Mouse (Mus musculus) retina, adult 2 months (tissue): Measurements from ENCODE around the gene Tacc2.

Source experiments
- DNase-seq: peaks from one replicate; pipeline ENCODE4 v3.0.0-alpha.2; 2012; ENCODE audit warnings: low read depth, low spot score

Tacc2 gene

DNA sequence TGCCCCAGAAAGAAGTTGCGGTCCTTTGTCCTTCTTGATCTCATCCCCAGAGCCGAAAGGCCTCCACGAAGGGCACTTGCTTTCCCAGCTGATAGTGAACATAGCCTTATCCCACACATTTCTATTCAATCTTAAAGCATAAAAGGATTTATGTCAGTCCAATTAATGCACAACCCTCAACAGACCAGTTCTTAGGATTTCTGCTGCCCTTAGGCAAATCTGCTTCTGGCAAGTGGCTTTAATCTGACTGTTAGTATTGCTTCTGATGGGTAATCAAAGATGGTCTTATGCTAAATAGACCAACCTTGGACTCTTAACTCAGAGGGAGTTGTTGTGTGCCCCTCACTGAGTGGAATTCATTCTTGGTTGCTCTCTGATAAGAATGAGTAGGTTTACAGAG, 40.4 kb downstream of the Tacc2 start:
- DNase-seq: no peak

DNA sequence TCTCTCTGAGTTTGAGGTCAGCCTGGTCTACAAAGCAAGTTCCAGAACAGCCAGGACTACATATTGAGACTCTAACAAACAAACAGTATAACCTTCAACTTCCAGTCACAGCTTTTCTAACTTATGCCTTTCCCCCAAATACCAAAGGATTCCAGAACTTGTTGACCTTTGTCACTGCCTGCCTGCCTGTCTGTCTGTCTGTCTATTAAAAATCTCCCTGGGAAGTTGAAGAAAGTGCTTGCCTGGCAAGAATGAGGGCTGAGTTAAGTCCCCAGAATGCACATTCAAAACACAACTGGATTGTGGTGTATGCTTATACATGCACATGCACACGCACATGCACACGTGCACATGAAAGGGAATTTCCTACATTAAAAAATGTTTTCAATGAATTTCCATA, 43.8 kb downstream of the Tacc2 start:
- DNase-seq: no peak

DNA sequence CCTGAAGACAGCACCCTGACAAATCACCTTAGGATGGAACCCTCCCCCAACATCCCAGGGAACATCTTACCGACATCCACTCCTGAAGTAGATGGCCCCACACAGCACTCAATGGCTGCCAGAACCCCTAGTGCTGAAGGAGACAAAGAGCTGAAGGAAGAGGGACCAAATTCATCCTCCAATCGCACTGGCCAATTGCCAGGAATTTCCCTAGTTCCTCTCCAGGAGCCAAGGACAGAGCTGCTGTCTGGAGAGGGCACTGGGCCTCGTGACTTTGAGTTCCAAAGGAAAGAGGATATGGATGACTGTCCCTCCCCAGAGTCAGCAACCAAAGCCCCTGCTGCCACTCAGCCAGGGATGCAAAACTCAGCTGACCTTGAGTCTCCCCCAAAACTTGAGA, 44.7 kb downstream of the Tacc2 start:
- no peak for DNase-seq

DNA sequence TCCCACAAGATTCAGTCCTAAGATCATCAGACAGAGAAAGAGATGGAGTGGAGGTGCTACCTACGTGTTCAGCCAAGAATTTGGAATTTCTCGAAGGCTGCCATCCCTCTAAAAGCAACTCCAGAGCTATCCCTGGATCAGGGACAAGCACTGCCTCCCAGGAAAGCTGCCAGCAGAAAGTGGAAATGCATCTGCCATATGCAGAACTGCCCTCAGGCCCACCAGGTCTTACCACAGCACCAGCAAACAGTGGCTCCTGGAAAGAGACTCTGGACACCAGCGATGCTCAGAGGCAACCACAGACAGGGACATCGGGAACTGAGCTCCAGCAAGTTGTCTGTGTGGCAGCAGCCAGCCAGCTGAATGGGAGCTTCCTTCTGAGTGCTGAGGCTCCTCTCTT, 45.1 kb downstream of the Tacc2 start:
- DNase-seq: no peak

DNA sequence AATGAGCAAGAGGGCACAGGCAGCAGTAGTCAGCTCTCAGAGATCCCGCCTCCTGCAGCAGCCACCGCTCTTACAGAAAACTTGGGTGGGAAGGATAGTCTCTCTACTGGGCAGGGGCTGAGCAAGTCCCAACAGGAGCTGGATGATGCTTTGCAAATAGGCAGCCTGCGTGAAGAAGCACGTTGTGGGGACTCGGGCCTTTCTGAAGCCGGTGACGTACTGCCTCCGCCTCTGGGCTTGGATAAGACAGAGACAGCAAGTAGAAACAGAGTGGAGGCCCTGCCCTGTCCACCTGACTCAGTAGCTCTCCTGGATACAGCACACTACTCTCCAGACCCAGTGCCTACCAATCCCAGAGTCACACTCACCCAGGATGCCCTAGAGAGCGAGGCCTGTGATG, 47.1 kb downstream of the Tacc2 start:
- DNase-seq: no peak

DNA sequence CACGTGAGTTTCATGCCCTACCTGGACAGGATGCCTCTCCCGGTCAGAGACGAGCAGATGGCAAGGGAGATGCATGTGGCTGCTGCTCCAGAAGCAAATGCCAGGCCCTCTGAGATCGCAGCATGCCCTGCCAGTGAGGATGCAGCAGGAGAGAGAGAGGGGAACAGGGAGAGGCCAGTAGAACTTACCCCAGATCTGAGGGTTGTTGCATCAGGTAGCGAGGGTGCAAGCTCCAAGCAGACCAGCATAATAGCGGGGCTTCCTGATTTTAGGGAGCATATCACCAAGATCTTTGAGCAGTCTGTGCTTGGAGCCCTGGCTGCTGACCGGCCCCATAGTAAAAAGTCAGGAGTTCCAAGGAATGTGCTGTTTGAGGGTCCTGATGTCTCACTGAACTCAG, 48.1 kb downstream of the Tacc2 start:
- no peak for DNase-seq

DNA sequence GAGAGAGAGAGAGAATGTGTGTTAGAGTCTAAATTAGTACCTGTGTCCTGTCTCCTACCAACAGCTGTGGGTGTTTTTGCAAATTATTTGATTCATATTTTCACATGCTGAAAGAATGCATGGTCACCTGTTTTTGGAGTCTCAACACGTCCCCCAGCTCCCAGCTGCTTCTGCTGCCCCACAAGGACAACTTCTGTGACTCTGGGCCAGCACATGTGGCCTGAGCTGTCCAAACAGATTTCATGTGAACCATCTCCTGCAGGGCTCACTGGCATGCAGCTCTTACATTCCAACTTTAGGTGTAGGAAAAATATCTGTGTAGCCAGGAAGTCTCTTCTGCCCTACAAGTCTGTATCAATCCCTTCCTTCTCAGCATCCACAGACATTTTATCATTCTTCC, 51.4 kb downstream of the Tacc2 start:
- no peak for DNase-seq

DNA sequence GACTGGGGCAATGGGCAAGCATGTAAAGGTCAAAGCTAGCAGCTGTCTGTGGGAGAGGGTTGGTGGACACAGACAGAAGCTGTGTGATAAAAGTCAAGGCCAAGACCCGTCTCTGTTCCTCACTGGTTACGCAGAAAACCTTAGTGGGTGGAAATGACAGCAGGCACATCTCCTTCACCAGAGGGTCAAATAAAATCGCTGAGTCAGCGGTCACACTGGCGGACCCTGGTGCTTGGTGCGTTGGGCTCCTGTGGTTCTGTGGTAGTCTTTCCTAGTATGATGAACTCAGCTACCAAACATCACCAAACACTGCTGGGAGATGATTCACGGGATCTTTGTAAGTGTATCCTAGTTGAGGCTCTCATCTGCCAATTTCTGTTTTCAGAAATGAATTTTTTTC, 52.8 kb downstream of the Tacc2 start:
- DNase-seq: no peak

DNA sequence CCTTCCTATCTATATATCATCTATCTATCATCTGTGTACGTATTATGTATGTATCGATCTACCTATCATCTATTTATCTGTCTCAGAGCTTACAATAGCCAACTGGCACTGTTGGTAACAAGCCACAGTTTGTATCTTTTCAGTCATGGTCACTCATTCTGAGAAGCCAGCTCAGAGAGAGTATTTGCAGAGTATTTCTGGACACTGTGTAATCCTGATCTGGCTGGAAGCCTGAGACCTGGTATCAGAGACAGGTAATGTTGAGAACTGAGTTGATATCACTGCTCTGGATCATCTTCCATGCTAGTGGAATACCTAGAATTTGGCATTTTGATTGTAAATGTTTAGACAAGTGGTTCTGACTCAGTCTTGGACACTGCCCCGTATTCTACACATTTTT, 53.7 kb downstream of the Tacc2 start:
- no peak for DNase-seq

DNA sequence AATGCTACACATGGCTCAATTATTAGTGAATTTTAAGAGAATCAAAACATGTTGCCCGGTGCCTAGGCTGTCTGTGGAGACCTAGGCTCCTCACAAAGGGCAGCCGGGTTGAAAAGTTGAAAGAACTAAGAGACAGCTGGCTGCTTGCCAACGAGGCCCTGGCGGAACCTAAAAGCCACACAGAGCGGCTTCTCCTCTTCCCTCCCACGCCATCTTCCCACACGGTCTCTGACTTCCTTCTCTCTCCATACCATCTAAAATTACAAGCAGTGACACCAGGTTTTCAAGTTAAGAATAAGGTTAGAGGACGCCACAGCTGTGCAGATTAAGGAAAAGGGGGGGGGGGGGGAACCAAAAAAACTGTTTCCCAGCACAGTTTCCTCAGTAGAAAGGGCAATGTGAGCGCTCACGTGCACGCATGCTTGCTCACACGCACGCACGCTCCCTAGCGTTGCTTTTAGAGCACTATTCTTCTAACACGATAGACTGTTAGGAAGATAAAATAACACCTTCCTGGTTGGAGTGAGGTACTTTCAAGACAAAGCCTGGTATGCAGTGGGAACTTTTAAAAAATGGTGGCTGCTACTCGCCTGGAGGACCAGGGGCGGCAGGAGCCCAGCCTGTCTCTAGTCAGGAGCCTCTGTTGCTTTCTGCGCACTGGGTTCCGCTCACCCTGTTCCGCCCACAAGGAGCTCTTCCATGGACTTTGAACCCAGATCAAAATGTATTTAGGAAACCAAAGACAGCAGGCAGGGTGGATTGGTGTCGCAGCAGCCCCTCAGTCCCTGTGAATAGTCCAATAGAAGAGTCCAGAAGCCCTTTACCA, 54.5 kb downstream of the Tacc2 start:
- no peak for DNase-seq

DNA sequence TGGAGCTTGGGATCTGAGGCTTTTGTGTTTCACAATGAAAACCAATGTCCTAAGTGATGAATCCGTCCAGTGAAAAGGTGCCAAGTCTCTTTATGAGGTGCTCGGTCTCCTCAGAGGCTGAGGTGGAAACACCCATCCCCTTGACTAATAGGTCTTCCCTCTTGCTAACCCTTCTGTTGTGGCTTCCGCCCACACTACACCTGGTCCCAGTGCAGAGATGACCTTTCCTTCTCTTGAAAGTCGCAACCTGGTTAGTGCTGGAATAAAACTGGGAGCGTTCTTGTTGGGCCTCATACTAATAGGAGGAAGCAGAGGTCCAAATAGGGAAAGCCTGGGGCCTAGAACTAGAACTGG, 55.1 kb downstream of the Tacc2 start:
- DNase-seq: no peak

DNA sequence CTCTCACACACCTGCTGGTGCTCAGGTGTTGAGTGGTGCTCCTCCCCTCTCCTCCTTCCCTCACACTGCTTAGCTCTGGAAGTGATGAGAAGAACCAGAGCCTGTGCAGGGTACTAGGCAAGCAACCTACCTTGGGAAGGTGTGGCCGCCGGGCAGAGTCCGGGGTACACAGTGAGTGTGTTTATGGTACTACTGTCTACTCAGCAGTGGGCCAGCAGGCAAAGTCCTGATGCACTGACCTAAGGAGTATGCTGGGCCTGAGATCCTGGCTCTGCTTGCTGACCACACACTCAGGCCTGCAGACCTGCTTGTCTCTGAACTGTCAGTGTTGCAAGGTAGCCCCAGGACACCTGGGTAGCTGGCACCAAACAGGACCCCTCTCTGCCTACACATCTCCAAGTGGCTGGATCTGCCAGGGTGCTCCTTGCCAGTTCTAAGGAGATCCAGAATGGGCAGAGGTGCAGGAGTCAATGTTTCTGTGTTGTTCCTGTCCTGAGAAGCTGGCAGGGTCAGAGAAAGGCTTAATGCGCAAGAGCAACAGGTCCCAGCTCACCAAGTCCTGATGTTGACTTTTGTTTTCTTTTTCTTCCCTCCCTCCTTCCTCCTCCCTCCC, 57.1 kb downstream of the Tacc2 start:
- DNase-seq: no peak

DNA sequence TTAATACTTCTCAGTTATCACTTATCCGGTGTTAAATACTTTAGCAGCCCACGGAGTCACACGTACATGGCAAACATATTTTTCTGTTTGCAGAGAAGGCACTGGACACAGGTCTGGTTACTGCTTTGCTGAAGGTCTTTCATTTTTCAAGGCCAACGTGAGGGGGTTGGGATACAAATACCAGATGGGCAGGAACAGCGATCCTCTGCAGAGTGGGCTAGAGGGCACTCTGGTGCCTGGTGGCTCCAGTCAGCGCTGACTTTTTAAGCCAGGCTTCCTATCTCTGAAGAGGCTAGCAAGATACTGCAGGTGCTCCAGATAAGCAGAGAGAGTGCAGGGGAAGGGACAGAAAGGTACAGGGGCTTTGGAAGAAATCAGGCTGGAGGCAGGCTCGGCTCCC, 58.0 kb downstream of the Tacc2 start:
- no peak for DNase-seq

DNA sequence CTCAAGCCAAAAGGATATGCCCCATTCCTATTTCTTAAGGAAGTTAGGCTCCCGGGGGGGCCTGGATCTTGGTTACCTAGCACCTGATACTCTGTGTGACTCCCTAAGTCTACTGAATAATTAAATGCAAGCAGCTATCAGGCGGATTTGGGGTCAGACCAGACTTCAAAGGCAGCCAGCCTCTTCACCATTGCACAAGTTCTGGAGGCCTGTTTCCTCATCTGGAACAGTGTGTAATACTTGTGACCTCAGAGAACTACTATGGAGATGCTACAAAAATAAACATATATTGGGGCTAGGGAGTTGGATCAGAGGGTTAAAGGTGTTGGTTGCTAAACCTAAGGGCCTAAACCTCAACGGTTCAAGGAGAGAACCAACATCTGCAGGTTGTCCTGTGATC, 59.0 kb downstream of the Tacc2 start:
- DNase-seq: no peak

DNA sequence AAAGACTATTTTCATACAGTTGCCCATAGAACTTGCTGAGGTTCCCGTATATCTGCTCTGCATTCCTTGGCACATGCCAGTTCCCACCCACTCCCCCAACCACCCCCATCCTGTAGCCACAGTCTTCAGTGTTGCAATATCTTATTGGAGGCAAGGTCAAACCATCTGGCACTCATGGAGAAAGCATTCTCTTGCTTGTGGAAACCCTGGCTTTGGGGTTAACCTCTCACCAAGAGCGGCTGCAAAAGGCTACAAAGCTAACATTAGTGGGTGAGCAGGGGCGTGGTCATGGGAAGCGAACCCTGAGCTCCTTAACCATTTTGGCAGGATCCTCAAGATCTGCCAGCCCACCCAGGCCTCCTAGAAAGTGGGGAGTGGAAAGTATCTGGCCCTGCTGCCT, 59.7 kb downstream of the Tacc2 start:
- no peak for DNase-seq

DNA sequence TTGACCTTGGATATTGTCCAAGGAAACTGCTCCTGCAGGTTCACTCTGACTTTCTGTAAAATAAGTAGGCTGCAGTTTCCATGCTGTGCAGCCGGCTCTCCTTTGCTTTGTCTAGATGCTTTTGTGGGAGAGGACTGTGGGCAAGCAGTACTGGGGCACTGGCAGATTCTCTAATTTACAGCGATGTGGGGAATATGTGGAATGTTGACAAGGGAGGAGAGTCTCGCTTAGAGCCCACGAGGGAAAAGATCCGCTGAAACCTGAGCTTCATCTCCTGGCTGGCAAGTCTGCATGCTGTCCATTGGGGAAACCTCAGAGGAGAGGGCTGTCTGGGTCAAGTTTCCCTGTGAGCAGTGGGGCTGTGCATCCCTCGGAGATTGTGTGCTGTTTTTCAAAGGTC, 60.6 kb downstream of the Tacc2 start:
- DNase-seq: no peak

DNA sequence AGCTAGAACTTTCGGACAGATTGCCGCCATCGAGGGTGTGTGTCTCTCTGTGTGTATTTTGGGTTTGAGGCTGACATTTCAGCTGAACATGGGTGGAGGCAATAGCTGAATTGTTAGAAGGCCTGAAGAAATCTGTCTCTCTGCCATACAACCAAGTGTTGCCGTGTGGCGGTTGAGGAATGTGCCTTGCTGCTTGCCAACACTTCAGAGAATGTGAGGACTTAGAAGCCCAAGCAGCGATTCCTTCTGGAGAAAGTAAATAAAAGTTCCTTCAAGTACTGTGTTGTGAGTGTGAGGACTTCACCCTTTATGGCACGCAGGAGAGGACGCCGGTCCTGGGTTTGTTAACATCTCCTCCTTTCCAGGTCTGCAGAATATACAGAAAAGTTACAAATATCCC, 63.4 kb downstream of the Tacc2 start:
- no peak for DNase-seq

DNA sequence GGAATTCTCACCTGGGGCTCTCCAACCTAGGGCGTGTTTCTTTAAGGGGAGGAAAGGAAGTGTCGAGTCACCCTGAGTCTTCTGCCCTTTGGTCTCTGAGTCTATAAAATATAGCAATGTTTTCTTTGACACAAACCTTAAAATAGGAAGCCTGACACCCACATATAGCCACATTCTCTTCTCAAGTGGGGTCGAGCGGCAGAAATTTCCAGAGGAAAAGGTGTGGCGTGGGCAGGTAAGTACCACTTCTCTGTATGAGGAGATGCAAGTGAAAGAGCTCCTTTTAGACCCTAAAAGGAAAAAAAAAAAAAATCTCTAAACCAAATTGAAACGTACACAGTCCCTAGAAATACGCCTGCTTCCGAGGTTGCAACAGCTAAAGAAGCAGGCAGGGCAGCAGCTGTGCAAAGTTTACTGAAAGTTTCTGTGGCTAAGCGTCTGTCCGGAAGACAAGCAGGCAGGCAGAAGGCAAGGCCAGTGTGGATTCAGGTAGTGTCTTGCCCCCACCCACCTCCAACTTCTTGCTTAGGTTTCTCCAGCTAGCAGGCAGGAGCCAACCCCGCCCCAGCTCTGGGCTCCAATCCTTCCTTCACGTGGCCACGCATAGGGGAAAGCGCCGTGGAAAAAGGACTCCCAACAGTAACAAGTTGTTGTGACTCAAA, 68.2 kb downstream of the Tacc2 start:
- DNase-seq: no peak

DNA sequence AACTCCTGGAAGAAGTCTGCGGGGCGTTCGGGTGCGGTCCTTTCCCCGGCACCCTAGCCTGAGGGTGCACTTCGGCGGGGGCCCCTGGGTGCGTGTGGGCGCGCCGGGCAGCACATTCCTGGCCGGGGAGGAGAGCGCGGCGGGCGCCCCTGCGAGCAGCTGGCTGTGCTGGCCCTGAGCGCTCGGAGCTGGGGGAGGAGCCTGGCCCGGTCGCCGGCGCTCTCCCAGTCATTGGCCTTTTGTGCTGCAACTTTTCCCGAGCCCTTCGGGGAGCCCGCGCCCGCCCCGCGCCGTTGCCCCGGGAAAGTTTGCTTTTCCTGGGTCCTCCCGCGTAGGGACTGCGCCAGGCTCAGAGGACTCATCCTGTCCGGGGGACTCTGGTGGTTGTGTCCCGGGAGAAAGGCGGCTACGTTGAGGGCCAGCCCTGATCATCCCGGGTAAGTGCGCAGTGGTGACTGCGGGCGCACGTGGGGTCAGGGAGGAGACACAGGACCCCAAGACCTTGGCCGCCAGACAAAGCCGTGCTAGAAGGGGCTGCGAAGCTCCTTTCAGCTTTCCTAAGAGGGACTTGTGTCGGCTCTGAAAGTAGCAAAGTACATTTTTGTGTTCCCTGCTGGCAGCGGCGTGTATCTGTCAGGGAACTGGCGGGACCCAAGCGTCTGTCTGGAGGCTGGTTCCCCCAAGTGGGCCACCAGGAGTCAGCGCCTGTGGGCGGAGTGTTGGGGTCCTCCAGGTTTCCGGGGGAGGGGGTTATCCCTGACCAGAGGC, 68.9 kb downstream of the Tacc2 start:
- DNase-seq: no peak

DNA sequence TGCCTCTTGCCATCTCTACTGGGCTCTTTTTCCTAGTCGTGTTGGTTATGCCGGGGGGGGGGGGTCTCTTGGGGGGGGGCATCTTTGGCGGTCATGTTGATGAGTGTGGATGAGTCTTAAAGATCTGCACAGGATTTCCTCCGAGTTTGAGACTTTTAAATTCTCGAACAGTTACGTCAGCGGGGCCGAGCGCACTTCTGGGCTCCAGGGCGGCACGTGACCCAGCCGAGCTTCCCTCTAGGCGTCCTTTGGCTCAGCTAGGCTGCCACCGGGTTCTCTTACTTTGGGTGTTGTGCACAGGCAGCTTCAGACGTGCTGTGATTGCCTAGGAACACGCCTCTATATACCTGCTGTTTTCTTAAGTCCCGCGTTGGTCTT, 69.5 kb downstream of the Tacc2 start:
- no peak for DNase-seq

DNA sequence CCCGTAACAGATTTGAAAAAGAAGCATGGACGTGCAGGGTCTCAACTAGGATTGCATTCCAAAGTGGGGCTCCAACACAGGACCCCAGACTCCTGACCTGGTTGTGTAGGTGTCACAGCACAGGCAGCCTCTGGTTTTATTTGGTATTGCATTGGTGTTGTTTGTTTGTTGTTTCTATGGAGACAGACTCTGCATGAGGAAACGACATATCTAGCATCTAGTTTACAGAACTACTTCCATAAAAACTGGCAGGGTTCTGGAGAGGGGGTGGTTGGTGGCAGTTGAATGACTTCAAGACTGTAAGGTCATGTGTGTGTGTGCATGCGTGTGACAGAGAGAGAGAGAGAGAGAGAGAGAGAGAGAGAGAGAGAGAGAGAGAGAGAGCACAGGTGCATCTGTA, 70.8 kb downstream of the Tacc2 start:
- no peak for DNase-seq

DNA sequence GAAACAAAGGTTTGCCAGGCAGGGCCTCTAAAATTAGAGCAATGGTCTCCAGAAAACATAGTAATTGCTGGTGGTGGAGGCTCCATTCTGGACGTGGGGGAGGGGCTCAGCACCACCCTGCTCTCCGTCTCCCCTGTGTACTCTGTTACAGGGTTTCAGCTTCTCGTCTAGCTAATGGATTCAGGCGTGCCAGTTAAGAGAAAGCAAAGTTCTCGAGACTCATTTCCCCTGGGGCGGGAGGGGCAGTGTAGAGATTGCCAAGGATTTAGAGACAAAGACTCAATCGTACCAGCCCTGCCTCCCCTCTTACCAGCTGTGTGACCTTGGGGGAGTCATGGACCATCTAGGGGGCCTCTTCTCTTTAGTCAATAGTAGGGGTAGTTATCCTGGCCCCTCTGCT, 72.0 kb downstream of the Tacc2 start:
- no peak for DNase-seq

DNA sequence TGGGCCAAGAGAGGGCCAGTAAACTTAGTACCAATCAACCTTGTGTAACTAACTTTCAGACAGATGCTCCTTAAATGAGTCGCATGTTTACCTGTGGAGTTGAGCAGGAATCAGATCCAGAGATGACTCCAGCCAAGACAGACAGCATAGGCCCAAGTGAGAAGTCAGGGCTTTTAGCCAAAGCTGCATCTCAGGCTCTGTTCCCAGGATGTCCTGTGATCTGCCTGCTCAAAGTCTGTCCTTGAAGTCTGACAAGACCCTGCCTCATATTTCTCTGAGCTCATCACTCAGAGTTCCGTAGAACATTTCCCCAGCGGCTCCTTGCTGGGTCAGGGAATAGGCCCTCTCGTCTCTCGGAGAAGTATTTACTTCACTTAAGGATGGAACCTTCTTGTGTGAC, 73.4 kb downstream of the Tacc2 start:
- no peak for DNase-seq
